Mouse (Mus musculus) liver, embryonic 12.5 days (tissue): ENCODE data around the gene Samd11. TPM values are rescaled to one million over a fixed set of nuclear protein-coding genes. Genes with fewer than 3 reads are reported as not detected.

ENCODE experiments used
- ATAC-seq: fragments of 200-750 bp; cut with Nextera tagmentation; 2 replicates; pipeline ENCODE4 v1.8.0; 2017; ENCODE audit warnings: moderate number of reproducible peaks, mild to moderate bottlenecking, moderate library complexity
- H3K27ac ChIP-seq: fragments of 300-500 bp; sonication (generic); 2 replicates; pipeline ENCODE4 v1.5.1; 2016; ENCODE audit warnings: mild to moderate bottlenecking
- H3K27me3 ChIP-seq: fragments of 300-500 bp; sonication (generic); replicated peaks from 2 replicates; pipeline ENCODE4 v1.6.1; 2016; ENCODE audit warnings: mild to moderate bottlenecking, moderate library complexity
- H3K36me3 ChIP-seq: fragments of 300-500 bp; sonication (generic); 2 replicates; pipeline ENCODE4 v1.6.1; 2016; ENCODE audit warnings: mild to moderate bottlenecking, moderate library complexity
- H3K4me1 ChIP-seq: fragments of 300-500 bp; sonication (generic); 2 replicates; pipeline ENCODE4 v1.6.1; 2016
- H3K4me2 ChIP-seq: fragments of 300-500 bp; sonication (generic); 2 replicates; pipeline ENCODE4 v1.6.1; 2016; ENCODE audit warnings: mild to moderate bottlenecking, moderate library complexity
- H3K4me3 ChIP-seq: fragments of 300-500 bp; sonication (generic); 2 replicates; pipeline ENCODE4 v1.5.1; 2016; ENCODE audit warnings: mild to moderate bottlenecking, moderate library complexity
- H3K9ac ChIP-seq: fragments of 300-500 bp; sonication (generic); 2 replicates; pipeline ENCODE4 v1.6.1; 2016; ENCODE audit warnings: mild to moderate bottlenecking, moderate library complexity
- H3K9me3 ChIP-seq: fragments of 300-500 bp; sonication (generic); replicated peaks from 2 replicates; pipeline ENCODE4 v1.6.1; 2016; ENCODE audit warnings: mild to moderate bottlenecking, moderate library complexity
- WGBS: fragments of 180-500 bp; shearing (Covaris S2); methylation state at CpG from one replicate; pipeline ENCODE4 v1.1.7; 2016; ENCODE audit not compliant: insufficient replicate concordance; 5-methylcytosine and 5-hydroxymethylcytosine counted together
- microRNA-seq: library from miRNA; unstranded; fragments of <30 nt; microRNA quantifications from one replicate; pipeline ENCODE4, GENCODE M21; 2017
- polyA plus RNA-seq: library from polyadenylated mRNA; unstranded; fragments of >200 nt; fragmentation: Nextera tagmentation; extraction: Ambion mirVana; gene quantifications from 2 replicates; pipeline ENCODE4 v1.2.1, GENCODE M21; 2016

Samd11 gene
- polyA plus RNA-seq, 1 experiment from 2014 or later = 28.4 TPM

- Histone ChIP-seq H3K4me2 (no peak overlapping the region), H3K9me3 (no peaks in the 10 kb centered on the region), H3K36me3 (no peaks in the 10 kb centered on the region), H3K27me3 (peaks cover 27% of the 10 kb centered on the region), H3K27ac (no peak overlapping the region), H3K4me1 (no peaks in the 10 kb centered on the region), H3K4me3 (no peak overlapping the region), H3K9ac (no peak overlapping the region)
- no peak for ATAC-seq
- 54% methylated on average over 13 of the region's 13 CpGs for WGBS
Observed at GRCm38 (mm10) chr4:156209963-156210635, 45.4 kb downstream of the Samd11 start.

- Histone ChIP-seq H3K36me3 (no peaks in the 10 kb centered on the region), H3K27me3 (peaks cover 35% of the 10 kb centered on the region), H3K4me3 (no peak overlapping the region), H3K4me1 (peaks cover 8% of the 10 kb centered on the region), H3K9me3 (no peaks in the 10 kb centered on the region), H3K9ac (no peak overlapping the region), H3K27ac (no peak overlapping the region), H3K4me2 (no peak overlapping the region)
- WGBS = 80% methylated on average over 4 of the region's 4 CpGs
- ATAC-seq = no peak
Observed at GRCm38 (mm10) chr4:156208872-156209271, 46.6 kb downstream of the Samd11 start.

- H3K27me3 ChIP-seq = peaks cover 56% of the 10 kb centered on the region
- peaks cover 44% of the 10 kb centered on the region for H3K4me1 ChIP-seq
Observed at GRCm38 (mm10) chr4:156203413-156204131, 51.9 kb downstream of the Samd11 start.

GRCm38 (mm10) chr4:156203001-156203412, 52.5 kb downstream of the Samd11 start, which contains the start of gene AW011738:
Gene AW011738, plus strand, starts transcription at chr4:156203304.
- peak; percentile 79 for ATAC-seq
- Histone ChIP-seq H3K27me3 (peaks cover 58% of the 10 kb centered on the region), H3K36me3 (no peaks in the 10 kb centered on the region), H3K9ac (peak within 1 kb of the TSS; percentile 71), H3K9me3 (no peaks in the 10 kb centered on the region), H3K4me1 (peaks cover 49% of the 10 kb centered on the region), H3K4me2 (peak within 1 kb of the TSS; percentile 89), H3K27ac (peak within 1 kb of the TSS; percentile 83), H3K4me3 (peak within 1 kb of the TSS; percentile 59)
- WGBS = 2% methylated on average over 31 of the region's 39 CpGs

More at GRCm38 (mm10) chr4:156203413-156204131, 51.9 kb downstream of the Samd11 start:
- Histone ChIP-seq H3K4me3 (peak overlapping the region; percentile 59), H3K9ac (peak overlapping the region; percentile 71), H3K4me2 (peak overlapping the region; percentile 89), H3K36me3 (no peaks in the 10 kb centered on the region), H3K9me3 (no peaks in the 10 kb centered on the region), H3K27ac (peak overlapping the region; percentile 83)
- peak; percentile 13; the same call in 1 of the 2 replicates for ATAC-seq
- WGBS = under 1% methylated on average over 49 of the region's 49 CpGs

GRCm38 (mm10) chr4:156202462-156202893, 53.0 kb downstream of the Samd11 start:
- Histone ChIP-seq H3K27ac (peak overlapping the region; percentile 83), H3K36me3 (no peaks in the 10 kb centered on the region), H3K4me3 (peak overlapping the region; percentile 59), H3K4me1 (peaks cover 51% of the 10 kb centered on the region), H3K9ac (peak overlapping the region; percentile 71), H3K9me3 (no peaks in the 10 kb centered on the region), H3K4me2 (peak overlapping the region; percentile 89), H3K27me3 (peaks cover 56% of the 10 kb centered on the region)
- WGBS = 14% methylated on average over 12 of the region's 12 CpGs
- ATAC-seq = peak; percentile 80

GRCm38 (mm10) chr4:156200623-156201475, 54.6 kb downstream of the Samd11 start, which contains the start of gene Isg15:
Gene Isg15, minus strand, starts transcription at chr4:156200818.
- no peak for ATAC-seq
- Histone ChIP-seq H3K4me3 (peak within 1 kb of the TSS; percentile 6; the same call in 1 of the 2 replicates), H3K4me1 (peaks cover 65% of the 10 kb centered on the region), H3K4me2 (peak within 1 kb of the TSS; percentile 37), H3K27me3 (peaks cover 58% of the 10 kb centered on the region), H3K36me3 (no peaks in the 10 kb centered on the region), H3K9ac (peak within 1 kb of the TSS; percentile 45; the same call in 1 of the 2 replicates), H3K9me3 (no peaks in the 10 kb centered on the region), H3K27ac (no peak within 1 kb of the TSS)
- 44% methylated on average over 10 of the region's 10 CpGs for WGBS

- Histone ChIP-seq H3K36me3 (0 out of 2 replicates have a peak, but pooled peaks cover under 1% of the 10 kb centered on the region), H3K27me3 (peaks cover 52% of the 10 kb centered on the region), H3K4me3 (peak overlapping the region; percentile 84), H3K4me1 (peaks cover 69% of the 10 kb centered on the region), H3K9ac (peak overlapping the region; percentile 86), H3K4me2 (peak overlapping the region; percentile 96), H3K9me3 (no peaks in the 10 kb centered on the region), H3K27ac (peak overlapping the region; percentile 97)
- WGBS = under 1% methylated on average over 26 of the region's 26 CpGs
- peak; percentile 88 for ATAC-seq
Observed at GRCm38 (mm10) chr4:156197829-156198205, 57.6 kb downstream of the Samd11 start.

- no peaks in the 10 kb centered on the region for H3K9me3 ChIP-seq
- peak; percentile 80 for ATAC-seq
- under 1% methylated on average over 31 of the region's 88 CpGs for WGBS
- 0 out of 2 replicates have a peak, but pooled peaks cover 3% of the 10 kb centered on the region for H3K36me3 ChIP-seq
- peaks cover 48% of the 10 kb centered on the region for H3K27me3 ChIP-seq
- H3K27ac ChIP-seq = peak within 1 kb of the TSS; percentile 97
- peaks cover 69% of the 10 kb centered on the region for H3K4me1 ChIP-seq
- H3K9ac ChIP-seq = peak within 1 kb of the TSS; percentile 87
- H3K4me3 ChIP-seq = peak within 1 kb of the TSS; percentile 84
- H3K4me2 ChIP-seq = peak within 1 kb of the TSS; percentile 96
Observed at GRCm38 (mm10) chr4:156197131-156197828, 58.2 kb downstream of the Samd11 start, which contains the start of gene Agrn. Gene Agrn, minus strand, starts transcription at chr4:156197488.

Small RNAs within 50 kb of the gene (microRNA-seq; reads per million reads assigned to microRNA genes)
- 3.2 reads per million for gene Mir7658

Other genes starting within 250 kb of the Samd11 start
- 0.39 and 0.60 TPM in 2 replicates for gene Tnfrsf4, start 241.8 kb downstream of the Samd11 start, polyA plus RNA-seq
- 0.77 and 0.99 TPM in 2 replicates for gene Tnfrsf18, start 229.5 kb downstream of the Samd11 start, polyA plus RNA-seq
- gene Ttll10, start 196.2 kb downstream of the Samd11 start, polyA plus RNA-seq = 0.07 and 0.15 TPM in 2 replicates
- gene 9430015G10Rik, start 145.7 kb downstream of the Samd11 start, polyA plus RNA-seq = 19.6 and 20.3 TPM in 2 replicates
- 0.06 and 0.19 TPM in 2 replicates for gene Rnf223, start 125.1 kb downstream of the Samd11 start, polyA plus RNA-seq
- 16.1 and 17.8 TPM in 2 replicates for gene Agrn, start 58.2 kb downstream of the Samd11 start, polyA plus RNA-seq
- 2.6 and 3.2 TPM in 2 replicates for gene Isg15, start 54.8 kb downstream of the Samd11 start, polyA plus RNA-seq
- gene AW011738, start 52.4 kb downstream of the Samd11 start, polyA plus RNA-seq = 1.3 and 1.4 TPM in 2 replicates
- 0.12 TPM in 2 replicates for gene Perm1, start 39.8 kb downstream of the Samd11 start, polyA plus RNA-seq
- 7.2 TPM in 2 replicates for gene Plekhn1, start 20.8 kb downstream of the Samd11 start, polyA plus RNA-seq
- 125 and 130 TPM in 2 replicates for gene Noc2l, start 19.6 kb downstream of the Samd11 start, polyA plus RNA-seq
- not detected in 2 replicates for gene Vmn2r-ps159, start 75.4 kb upstream of the Samd11 start, polyA plus RNA-seq